Mouse (Mus musculus) MEL (cell line): ENCODE results near the gene Copg2. TPM values are rescaled to one million over a fixed set of nuclear protein-coding genes. Genes with fewer than 3 reads are reported as not detected.

Experiments used
- DNase-seq: peaks from one replicate; pipeline ENCODE4 v3.0.0; 2011; ENCODE audit warnings: low read depth, low spot score
- H3K27ac ChIP-seq: 2 replicates; pipeline ENCODE4 v1.5.1; 2012; ENCODE audit warnings: low read depth, mild to moderate bottlenecking, control low read depth, low read length, moderate library complexity; ENCODE audit not compliant: control insufficient read depth
- H3K27me3 ChIP-seq, 2 experiments: fragments of 150-350 bp in 1 of 2; sonication (generic) in 1 of 2; 2 replicates each; pipeline ENCODE4 v1.6.1; 2012; ENCODE audit warnings: low read length in 2 of 2, mild to moderate bottlenecking in 2 of 2, improper control_type of control experiment in 1 of 2, moderate library complexity in 1 of 2; ENCODE audit not compliant: insufficient read depth in 2 of 2, control insufficient read depth in 1 of 2
- H3K36me3 ChIP-seq, 2 experiments: 2 replicates each; pipeline ENCODE4 v1.6.1; 2012 to 2014; ENCODE audit warnings: low read length in 2 of 2, improper control_type of control experiment in 1 of 2, inconsistent platforms in 1 of 2, mild to moderate bottlenecking in 1 of 2; ENCODE audit not compliant: insufficient read depth in 2 of 2, control insufficient read depth in 1 of 2
- H3K4me1 ChIP-seq, 2 experiments: fragments of 150-350 bp in 1 of 2; sonication (generic) in 1 of 2; 2 replicates each; pipeline ENCODE4 v1.6.1; 2012; ENCODE audit warnings: low read length in 2 of 2, improper control_type of control experiment in 1 of 2, mild to moderate bottlenecking in 1 of 2; ENCODE audit not compliant: insufficient read depth in 2 of 2, control insufficient read depth in 1 of 2
- H3K4me3 ChIP-seq, 2 experiments: fragments of 150-350 bp in 1 of 2; sonication (generic) in 1 of 2; 2 replicates each; pipeline ENCODE4 v1.5.1; 2012; ENCODE audit warnings: low read depth in 2 of 2, low read length in 2 of 2, mild to moderate bottlenecking in 2 of 2, moderate library complexity in 2 of 2, control low read depth in 1 of 2, improper control_type of control experiment in 1 of 2; ENCODE audit not compliant: control insufficient read depth in 1 of 2, insufficient read depth in 1 of 2
- H3K79me2 ChIP-seq: 2 replicates; pipeline ENCODE4 v1.6.1; 2012; ENCODE audit warnings: mild to moderate bottlenecking, low read length, moderate library complexity; ENCODE audit not compliant: control insufficient read depth, poor library complexity, insufficient read depth
- H3K9ac ChIP-seq: 2 replicates; pipeline ENCODE4 v1.6.1; 2012; ENCODE audit warnings: low read depth, mild to moderate bottlenecking, control low read depth, low read length, moderate library complexity; ENCODE audit not compliant: control insufficient read depth, poor library complexity, severe bottlenecking
- H3K9me3 ChIP-seq: fragments of 150-350 bp; sonication (generic); replicated peaks from 2 replicates; pipeline ENCODE4 v1.6.1; 2012; ENCODE audit warnings: mild to moderate bottlenecking, low read length, improper control_type of control experiment, moderate library complexity; ENCODE audit not compliant: insufficient read depth
- BHLHE40 ChIP-seq: IDR thresholded peaks from 2 replicates; pipeline ENCODE4 v1.6.1; 2012; ENCODE audit warnings: low read depth, mild to moderate bottlenecking, inconsistent platforms, low read length, improper control_type of control experiment, borderline replicate concordance
- CHD1 ChIP-seq: IDR thresholded peaks from 2 replicates; pipeline ENCODE4 v1.6.1; 2012; ENCODE audit warnings: low read depth, mild to moderate bottlenecking, inconsistent platforms, low read length, improper control_type of control experiment
- E2F4 ChIP-seq: IDR thresholded peaks from 2 replicates; pipeline ENCODE4 v1.6.1; 2011; ENCODE audit warnings: low read depth, low read length, improper control_type of control experiment, borderline replicate concordance
- ELF1 ChIP-seq: IDR thresholded peaks from 2 replicates; pipeline ENCODE4 v1.6.1; 2014; ENCODE audit warnings: low read depth, mild to moderate bottlenecking, inconsistent platforms, low read length, improper control_type of control experiment, moderate library complexity
- EP300 ChIP-seq, 2 experiments: IDR thresholded peaks; 2 replicates each; pipeline ENCODE4 v1.6.1; 2011; ENCODE audit warnings: improper control_type of control experiment in 2 of 2, low read length in 2 of 2, low read depth in 1 of 2, mild to moderate bottlenecking in 1 of 2
- ETS1 ChIP-seq: IDR thresholded peaks from 2 replicates; pipeline ENCODE4 v1.6.1; 2012; ENCODE audit warnings: low read depth, mild to moderate bottlenecking, inconsistent platforms, low read length, improper control_type of control experiment, moderate library complexity
- GATA1 ChIP-seq: IDR thresholded peaks from 2 replicates; pipeline ENCODE4 v1.6.1; 2011; ENCODE audit warnings: low read depth, low read length, improper control_type of control experiment
- HCFC1 ChIP-seq: IDR thresholded peaks from 2 replicates; pipeline ENCODE4 v1.6.1; 2012; ENCODE audit warnings: low read depth, mild to moderate bottlenecking, inconsistent platforms, low read length, improper control_type of control experiment, moderate library complexity
- JUND ChIP-seq: IDR thresholded peaks from 2 replicates; pipeline ENCODE4 v1.6.1; 2011; ENCODE audit warnings: low read depth, mild to moderate bottlenecking, improper control_type of control experiment, low read length
- MAFK ChIP-seq: IDR thresholded peaks from 2 replicates; pipeline ENCODE4 v1.6.1; 2011; ENCODE audit warnings: low read depth, mild to moderate bottlenecking, low read length, improper control_type of control experiment, borderline replicate concordance
- MYB ChIP-seq: IDR thresholded peaks from 2 replicates; pipeline ENCODE4 v1.6.1; 2011; ENCODE audit warnings: mild to moderate bottlenecking, low read depth, low read length, improper control_type of control experiment
- NELFE ChIP-seq: IDR thresholded peaks from 2 replicates; pipeline ENCODE4 v1.6.1; 2011; ENCODE audit warnings: low read depth, low read length, improper control_type of control experiment
- NRF1 ChIP-seq: IDR thresholded peaks from 2 replicates; pipeline ENCODE4 v1.6.1; 2014; ENCODE audit warnings: low read depth, mild to moderate bottlenecking, inconsistent platforms, low read length, improper control_type of control experiment, moderate library complexity; ENCODE audit not compliant: poor library complexity, insufficient read depth, severe bottlenecking
- POLR2A ChIP-seq, 2 experiments: IDR thresholded peaks; 2 replicates each; pipeline ENCODE4 v1.6.1; 2011 to 2012; ENCODE audit warnings: low read length in 2 of 2, mild to moderate bottlenecking in 2 of 2, control low read depth in 1 of 2, improper control_type of control experiment in 1 of 2, low read depth in 1 of 2, moderate library complexity in 1 of 2; ENCODE audit not compliant: control insufficient read depth in 1 of 2, insufficient read depth in 1 of 2, poor library complexity in 1 of 2
- POLR2AphosphoS2 ChIP-seq: IDR thresholded peaks from 2 replicates; pipeline ENCODE4 v1.6.1; 2011; ENCODE audit warnings: low read length, improper control_type of control experiment
- POLR2AphosphoS5 ChIP-seq: IDR thresholded peaks from 2 replicates; pipeline ENCODE4 v1.6.1; 2012; ENCODE audit warnings: low read depth, borderline replicate concordance, mild to moderate bottlenecking, inconsistent platforms, low read length, moderate library complexity, mixed read lengths
- TCF12 ChIP-seq: IDR thresholded peaks from 2 replicates; pipeline ENCODE4 v1.6.1; 2014; ENCODE audit warnings: low read depth, mild to moderate bottlenecking, inconsistent platforms, low read length, improper control_type of control experiment, moderate library complexity
- USF1 ChIP-seq: IDR thresholded peaks from 2 replicates; pipeline ENCODE4 v1.6.1; 2014; ENCODE audit warnings: low read depth, mild to moderate bottlenecking, inconsistent platforms, low read length, improper control_type of control experiment, moderate library complexity
- USF2 ChIP-seq, 2 experiments: IDR thresholded peaks; 2 replicates each; pipeline ENCODE4 v1.6.1; 2011 to 2012; ENCODE audit warnings: improper control_type of control experiment in 2 of 2, low read length in 2 of 2, borderline replicate concordance in 1 of 2, inconsistent platforms in 1 of 2, low read depth in 1 of 2, mild to moderate bottlenecking in 1 of 2; ENCODE audit not compliant: insufficient read depth in 1 of 2
- ZC3H11A ChIP-seq: IDR thresholded peaks from 2 replicates; pipeline ENCODE4 v1.6.1; 2012; ENCODE audit warnings: low read depth, mild to moderate bottlenecking, inconsistent platforms, low read length, improper control_type of control experiment
- ZKSCAN1 ChIP-seq: IDR thresholded peaks from 2 replicates; pipeline ENCODE4 v1.6.1; 2012; ENCODE audit warnings: low read depth, mild to moderate bottlenecking, inconsistent platforms, low read length, improper control_type of control experiment, moderate library complexity
- polyA plus RNA-seq, 2 experiments: library from polyadenylated mRNA; stranded (reverse) in 1 of 2; unstranded in 1 of 2; fragments of >175 nt in 1 of 2; fragments of >200 nt in 1 of 2; gene quantifications; 2 replicates each; pipeline versions ENCODE4 v1.2.1 to v1.2.4; 2012; ENCODE audit warnings: low replicate concordance in 2 of 2, low read depth in 1 of 2; ENCODE audit not compliant: insufficient read length in 2 of 2, insufficient read depth in 1 of 2, missing spikeins in 1 of 2
- total RNA-seq: library from RNA; depleted of rRNA; stranded (reverse); fragments of 300-350 nt; gene quantifications from 2 replicates; pipeline ENCODE4 v1.2.3, GENCODE M21; 2012

Gene Copg2
- total and polyA plus RNA-seq, 3 experiments, result 14.8 to 20.3 TPM; not detected in 1

GRCm38 (mm10) chr6:30709115-30709514, 187.5 kb downstream of the Copg2 start:
- Histone ChIP-seq H3K79me2 (no peaks in the 10 kb centered on the region), H3K27me3 (no peaks in the 10 kb centered on the region; a peak in 1 of 4 replicates), H3K9ac (no peak overlapping the region), H3K27ac (no peak overlapping the region), H3K36me3 (peaks cover 0 to 25% of the 10 kb centered on the region in 2 experiments; a peak in 2 of 4 replicates), H3K9me3 (no peaks in the 10 kb centered on the region), H3K4me3 (no peak overlapping the region), H3K4me1 (peaks cover 12 to 25% of the 10 kb centered on the region in 2 experiments)
- no peak for DNase-seq
- TF ChIP-seq TCF12 (no peak), MYB (no peak), BHLHE40 (no peak), ZKSCAN1 (no peak), USF2 (IDR thresholded peaks at IDR 0.05; ENCODE audit: borderline replicate concordance in 1 of 2, insufficient read depth in 1 of 2, low read depth in 1 of 2, low read length in 2 of 2) (no peak), ELF1 (no peak), POLR2AphosphoS5 (no peak), USF1 (no peak), POLR2A (IDR thresholded peaks at IDR 0.05; ENCODE audit: control insufficient read depth in 1 of 2, insufficient read depth in 1 of 2, low read depth in 1 of 2, low read length in 2 of 2, poor library complexity in 1 of 2) (no peak), GATA1 (no peak), CHD1 (no peak), POLR2AphosphoS2 (no peak), EP300 (IDR thresholded peaks at IDR 0.05; ENCODE audit: low read depth in 1 of 2, low read length in 2 of 2) (no peak), ZC3H11A (no peak), NRF1 (no peak), NELFE (no peak)

GRCm38 (mm10) chr6:30703977-30704602, 192.5 kb downstream of the Copg2 start:
- no peaks in the 10 kb centered on the region for H3K79me2 ChIP-seq
- peaks cover 5 to 9% of the 10 kb centered on the region in 2 experiments for H3K27me3 ChIP-seq
- DNase-seq, result no peak
- TF ChIP-seq NELFE, result no peak
- no peak for TF ChIP-seq ETS1
- TF ChIP-seq USF2 (IDR thresholded peaks at IDR 0.05; ENCODE audit: borderline replicate concordance in 1 of 2, insufficient read depth in 1 of 2, low read depth in 1 of 2, low read length in 2 of 2), result no peak
- TF ChIP-seq HCFC1, result no peak
- no peak for TF ChIP-seq USF1
- no peak for TF ChIP-seq JUND
- TF ChIP-seq ZKSCAN1, result no peak
- no peak for TF ChIP-seq MAFK
- TF ChIP-seq E2F4, result no peak
- TF ChIP-seq EP300 (IDR thresholded peaks at IDR 0.05; ENCODE audit: low read depth in 1 of 2, low read length in 2 of 2), result no peak
- H3K9me3 ChIP-seq, result no peaks in the 10 kb centered on the region
- H3K9ac ChIP-seq, result no peak overlapping the region
- no peaks in the 10 kb centered on the region for H3K36me3 ChIP-seq
- no peak overlapping the region for H3K4me3 ChIP-seq
- no peak overlapping the region for H3K27ac ChIP-seq
- no peaks in the 10 kb centered on the region for H3K4me1 ChIP-seq
